Mouse (Mus musculus): Measurements from ENCODE around the gene Ubqln3. TPM values are rescaled to one million over a fixed set of nuclear protein-coding genes. Genes with fewer than 3 reads are reported as not detected.

Ubqln3 gene
- not detected for total RNA-seq (2021)
- long read RNA-seq, experiment 1: 0 reads
- long read RNA-seq, experiment 2: 0 reads

DNA sequence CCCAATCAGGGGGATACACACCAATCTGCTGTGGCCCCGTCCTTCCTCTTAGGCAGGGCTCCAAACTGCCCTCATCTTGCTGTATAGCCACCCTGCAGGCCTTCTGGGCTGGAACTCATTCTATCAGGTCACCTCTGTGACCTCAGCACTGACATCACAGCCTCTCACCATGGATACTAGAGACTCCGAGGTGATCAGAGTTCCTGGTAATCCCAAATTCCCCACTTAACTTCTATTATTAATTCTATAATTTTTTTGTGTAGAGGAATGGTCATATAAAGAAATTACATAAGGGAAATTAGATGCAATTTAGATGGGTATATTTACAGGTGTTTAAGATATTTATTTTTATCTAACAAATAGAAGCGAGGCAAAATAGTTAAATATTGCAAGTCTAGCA is at the start of gene Ubqln3:
Gene Ubqln3 (minus strand): TSS at position 101 of the 400 bp plus-strand sequence.
- DNase-seq: no peak
- intact Hi-C loops (cut with DNase I): no loop called here
- Histone ChIP-seq H3K4me3 (no peak within 1 kb of the TSS), H3K27ac (no peak within 1 kb of the TSS)
- no peak for TF ChIP-seq CTCF (IDR thresholded peaks at IDR 0.05)

DNA sequence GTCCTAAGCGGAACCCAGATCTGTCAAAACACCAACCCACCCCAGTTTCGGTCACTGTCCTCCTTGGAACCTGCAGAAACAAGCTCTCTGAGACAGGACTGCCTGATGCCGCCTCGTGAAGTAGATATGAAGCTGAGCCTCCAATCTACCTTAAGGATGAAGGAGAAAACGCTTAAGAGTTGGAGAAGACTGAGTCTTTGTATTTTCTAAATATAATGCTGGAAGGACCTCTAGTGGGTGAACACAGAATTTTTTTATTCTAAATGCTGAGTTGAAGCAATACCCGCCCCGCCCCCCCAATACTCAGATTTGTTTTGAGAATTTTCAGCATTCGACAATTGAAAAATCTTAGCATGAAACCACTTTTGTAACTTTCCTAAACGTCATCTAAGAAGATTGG is 48.2 kb upstream of the Ubqln3 start:
- no peak for TF ChIP-seq CTCF (IDR thresholded peaks at IDR 0.05)
- intact Hi-C loops (cut with DNase I): no loop called here
- Histone ChIP-seq H3K27ac (no peak overlapping the region), H3K4me3 (no peak overlapping the region)
- no peak for DNase-seq

DNA sequence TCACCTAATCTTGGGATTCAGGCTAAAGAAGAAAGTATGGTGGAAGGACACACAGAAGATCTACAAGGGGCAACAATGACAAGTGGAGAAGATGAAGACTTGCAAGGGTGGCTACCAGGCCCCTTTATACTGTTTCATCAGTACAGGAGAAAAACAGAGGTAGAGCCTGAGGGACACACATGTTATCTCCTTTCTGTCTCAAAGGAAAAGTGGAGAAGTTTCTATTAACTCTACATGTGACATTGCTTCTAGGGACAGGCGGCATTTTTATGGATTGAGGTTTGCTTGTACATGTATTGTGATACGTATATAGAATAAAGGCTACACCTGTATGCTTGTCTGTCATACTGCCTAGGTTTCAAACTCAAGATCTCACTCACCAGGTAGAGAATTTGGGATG is 40.2 kb upstream of the Ubqln3 start, which contains the start of gene Olfr648:
Gene Olfr648 (minus strand): TSS at position 101 of the 400 bp plus-strand sequence.
- no peak within 1 kb of the TSS for H3K4me3 ChIP-seq
- no peak for DNase-seq
- H3K27ac ChIP-seq: no peak within 1 kb of the TSS
- intact Hi-C loops (cut with DNase I): no loop called here
- TF ChIP-seq CTCF (IDR thresholded peaks at IDR 0.05): no peak

DNA sequence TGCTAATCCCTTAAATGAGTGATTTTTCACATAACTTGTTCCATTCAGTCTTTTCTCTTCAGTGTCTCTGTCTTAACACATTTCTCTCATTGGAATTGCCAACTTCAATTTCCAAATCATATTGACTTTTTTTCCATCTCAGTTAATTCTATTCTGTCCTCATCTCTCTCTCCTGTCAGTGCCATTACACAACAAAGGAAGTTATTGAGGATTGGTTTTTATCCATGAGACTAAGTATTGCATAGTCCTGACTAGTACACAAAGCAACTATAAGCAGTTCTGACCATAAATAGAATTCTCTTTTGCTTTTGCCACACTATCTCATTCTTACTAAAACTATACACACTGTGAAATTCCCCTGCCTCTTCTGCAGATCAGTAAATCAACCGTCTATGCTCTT is 36.0 kb upstream of the Ubqln3 start:
- no peak overlapping the region for H3K4me3 ChIP-seq
- no peak for TF ChIP-seq CTCF (IDR thresholded peaks at IDR 0.05)
- no peak overlapping the region for H3K27ac ChIP-seq
- intact Hi-C loops (cut with DNase I): no loop called here
- no peak for DNase-seq

DNA sequence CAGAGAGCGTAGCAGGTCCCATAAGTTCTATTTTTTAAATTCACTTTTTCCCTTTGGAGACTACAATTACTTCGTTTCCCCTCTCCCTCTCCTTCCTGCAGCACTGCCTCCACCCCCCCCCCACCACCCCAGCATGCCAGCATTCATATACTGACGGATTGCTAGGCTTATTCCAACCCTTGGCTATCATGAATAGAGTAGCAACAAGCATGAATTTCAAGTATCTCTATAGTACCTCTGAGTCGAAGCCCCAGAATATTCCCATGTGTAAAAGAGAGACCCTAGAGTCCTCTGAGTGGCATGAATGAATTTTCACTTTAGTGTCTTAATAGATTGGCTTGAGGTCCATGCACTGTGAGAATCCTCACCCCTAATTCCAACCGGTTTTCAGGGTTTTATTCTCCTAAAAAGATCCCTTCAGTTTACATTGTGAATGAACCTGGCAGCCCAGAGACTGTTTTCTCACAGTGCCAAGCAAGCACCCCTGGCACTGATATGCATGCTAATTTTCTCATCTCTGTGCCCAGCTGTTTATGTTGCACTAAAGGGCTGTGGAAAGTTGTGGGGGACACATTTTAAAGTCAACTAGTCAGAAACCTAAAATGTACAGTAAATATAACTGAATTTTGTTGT is 35.5 kb upstream of the Ubqln3 start:
- no peak for DNase-seq
- Histone ChIP-seq H3K4me3 (no peak overlapping the region), H3K27ac (no peak overlapping the region)
- intact Hi-C loops (cut with DNase I): no loop called here
- no peak for TF ChIP-seq CTCF (IDR thresholded peaks at IDR 0.05)

DNA sequence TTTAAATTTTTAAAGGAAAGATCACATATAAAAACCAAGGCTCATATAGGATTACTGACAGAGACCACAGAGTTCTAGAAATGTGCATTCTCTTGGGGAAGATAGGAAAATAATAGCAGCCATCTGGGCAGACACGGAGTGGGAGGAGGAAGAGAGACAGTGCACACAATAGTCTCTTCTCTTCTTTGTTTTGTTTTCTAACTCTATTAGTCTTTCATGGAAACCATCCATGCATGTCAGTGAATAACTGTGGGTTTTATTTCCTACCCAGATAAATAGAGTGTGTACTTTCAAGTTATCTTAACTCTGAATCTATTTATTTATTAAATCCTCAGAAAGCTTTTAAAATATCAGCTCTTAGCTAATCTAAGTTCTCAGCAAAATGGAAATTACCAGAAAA is 32.0 kb upstream of the Ubqln3 start:
- no peak overlapping the region for H3K27ac ChIP-seq
- no peak for TF ChIP-seq CTCF (IDR thresholded peaks at IDR 0.05)

DNA sequence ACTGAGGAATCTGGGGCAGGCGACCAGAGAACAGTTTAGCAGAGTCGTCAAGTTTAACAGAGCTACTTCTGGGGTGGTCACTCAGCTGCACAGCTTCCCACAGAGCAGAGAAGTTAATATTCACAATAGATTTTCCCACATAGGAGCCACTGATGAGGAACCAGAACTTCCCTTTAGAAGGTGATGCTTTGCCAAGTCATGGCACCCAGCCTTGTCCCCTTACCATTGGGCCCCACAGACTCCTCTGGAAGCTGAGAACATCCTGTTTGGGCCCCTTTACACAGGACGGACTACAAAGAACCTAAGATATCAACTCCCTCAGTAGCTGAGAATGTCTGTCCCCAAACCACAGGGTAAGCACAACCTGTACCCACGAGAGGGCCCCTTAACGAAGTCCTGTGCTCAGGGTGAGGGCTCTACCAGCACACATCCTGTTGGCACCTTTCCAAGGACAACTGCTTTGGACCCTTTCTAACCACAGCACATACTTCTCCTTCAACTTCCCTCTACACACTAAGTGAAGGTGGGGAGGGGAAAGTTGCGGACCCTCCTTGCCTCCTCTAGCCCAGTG is 26.6 kb upstream of the Ubqln3 start:
- Histone ChIP-seq H3K4me3 (no peak overlapping the region), H3K27ac (no peak overlapping the region)
- DNase-seq: no peak
- no peak for TF ChIP-seq CTCF (IDR thresholded peaks at IDR 0.05)
- intact Hi-C loops (cut with DNase I): no loop called here

More for the DNA sequence above, 32.0 kb upstream of the Ubqln3 start:
- DNase-seq: no peak
- intact Hi-C loops (cut with DNase I): no loop called here
- H3K4me3 ChIP-seq: no peak overlapping the region

DNA sequence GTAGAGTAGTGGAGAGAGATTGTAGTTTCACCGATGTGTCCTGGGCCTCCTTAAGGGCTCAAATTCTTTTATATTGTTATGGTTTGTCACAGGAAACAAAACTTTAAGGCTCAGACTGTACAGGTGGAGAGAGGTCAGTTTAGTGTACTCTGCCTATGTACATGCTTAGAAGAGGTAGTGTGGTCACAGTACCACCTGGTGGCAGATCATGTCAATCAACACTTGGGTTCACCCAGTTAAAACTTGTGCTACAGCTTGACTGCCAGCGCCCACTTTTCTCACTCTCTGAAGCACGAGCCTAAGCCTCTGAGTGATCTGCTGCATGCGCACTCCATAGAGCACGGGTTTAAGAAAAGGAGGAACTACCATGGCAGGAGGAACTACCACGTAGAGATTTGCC is 24.0 kb upstream of the Ubqln3 start:
- no peak for TF ChIP-seq CTCF (IDR thresholded peaks at IDR 0.05)
- no peak overlapping the region for H3K27ac ChIP-seq
- intact Hi-C loops (cut with DNase I): no loop called here
- no peak for DNase-seq
- no peak overlapping the region for H3K4me3 ChIP-seq

DNA sequence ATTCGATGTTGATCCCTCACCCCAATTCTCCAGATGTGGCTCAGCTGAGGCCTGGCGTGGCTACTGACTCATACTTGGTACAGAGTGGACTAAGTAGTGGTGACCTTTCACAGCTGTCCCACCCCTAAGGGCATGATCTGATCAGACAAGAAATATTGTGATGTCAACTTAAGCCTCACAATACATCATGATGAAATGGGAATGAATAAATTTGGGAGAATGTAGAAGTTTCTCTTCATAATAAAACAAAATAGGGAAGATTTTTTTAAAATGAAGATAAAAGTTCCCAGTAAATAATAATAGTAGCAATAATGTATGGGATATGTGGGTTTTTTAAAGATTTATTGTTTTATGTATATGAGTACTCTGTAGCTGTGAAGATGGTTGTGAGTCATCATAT is 7.4 kb upstream of the Ubqln3 start, which contains the start of gene Ubqlnl:
Gene Ubqlnl (minus strand): TSS at position 101 of the 400 bp plus-strand sequence.
- Histone ChIP-seq H3K4me3 (no peak within 1 kb of the TSS), H3K27ac (no peak within 1 kb of the TSS)
- intact Hi-C loops (cut with DNase I): no loop called here
- DNase-seq: no peak
- no peak for TF ChIP-seq CTCF (IDR thresholded peaks at IDR 0.05)

DNA sequence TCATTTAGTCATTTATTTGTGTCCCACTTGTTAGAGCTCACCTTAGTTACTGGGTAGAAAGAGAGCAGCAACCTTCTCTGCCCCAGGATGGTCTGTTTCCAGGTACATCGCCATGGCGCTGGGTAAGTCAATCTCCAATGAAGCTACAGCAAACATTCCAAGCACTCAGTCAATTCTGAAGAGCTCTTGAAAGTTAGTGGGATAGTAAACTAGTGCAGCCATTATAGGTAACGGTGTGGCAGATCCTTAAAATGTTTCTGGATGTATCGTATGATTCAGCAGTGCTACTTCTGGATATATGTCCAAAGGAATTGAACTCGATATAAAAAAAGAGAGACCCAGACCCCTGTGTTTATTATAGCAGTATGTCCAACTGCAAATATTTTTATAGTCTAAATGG is 5.8 kb downstream of the Ubqln3 start, which contains the start of gene Olfr643:
Gene Olfr643 (minus strand): TSS at position 101 of the 400 bp plus-strand sequence.
- intact Hi-C loops (cut with DNase I): no loop called here
- H3K27ac ChIP-seq: no peak within 1 kb of the TSS
- TF ChIP-seq CTCF (IDR thresholded peaks at IDR 0.05): no peak
- no peak within 1 kb of the TSS for H3K4me3 ChIP-seq
- no peak for DNase-seq

DNA sequence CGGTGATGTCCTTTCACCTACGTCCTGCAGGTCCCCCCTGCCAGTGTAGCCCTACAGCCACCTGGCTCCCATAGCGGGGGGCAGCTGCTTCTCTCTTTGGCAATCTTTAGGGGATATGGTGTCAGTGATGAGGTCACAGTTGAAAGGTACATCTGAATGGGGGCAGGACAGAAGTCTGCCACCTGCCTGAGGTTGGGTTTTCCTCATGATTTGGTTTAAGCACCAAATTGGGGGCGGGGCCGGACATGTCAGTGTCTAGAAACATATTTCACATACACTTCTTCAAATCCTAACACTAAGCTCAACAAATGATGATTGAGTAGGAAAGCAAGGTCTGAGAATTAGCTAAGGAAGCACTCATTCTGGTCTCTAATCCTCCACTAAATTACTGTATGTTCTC is 13.4 kb downstream of the Ubqln3 start, which contains the start of gene Ubqln5:
Gene Ubqln5 (minus strand): TSS at position 101 of the 400 bp plus-strand sequence.
- no peak for TF ChIP-seq CTCF (IDR thresholded peaks at IDR 0.05)
- no peak for DNase-seq
- H3K27ac ChIP-seq: no peak within 1 kb of the TSS
- intact Hi-C loops (cut with DNase I): no loop called here
- H3K4me3 ChIP-seq: no peak within 1 kb of the TSS

DNA sequence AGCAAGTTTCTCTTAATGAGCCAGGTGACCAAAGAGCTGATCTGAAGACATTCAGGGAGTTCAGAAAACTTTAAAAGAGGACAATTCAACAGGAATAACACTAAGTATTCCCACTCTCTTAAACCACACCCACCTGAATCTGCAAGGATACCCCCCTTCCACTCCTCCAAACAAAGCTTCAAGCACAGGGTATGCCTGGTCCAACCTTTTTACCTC is 38.4 kb downstream of the Ubqln3 start, which contains the start of gene Olfr646:
Gene Olfr646 (plus strand): TSS at position 117 of the 216 bp plus-strand sequence.
- no peak within 1 kb of the TSS for H3K4me3 ChIP-seq
- H3K27ac ChIP-seq: no peak within 1 kb of the TSS
- no peak for DNase-seq
- no peak for TF ChIP-seq CTCF (IDR thresholded peaks at IDR 0.05)
- intact Hi-C loops (cut with DNase I): no loop called here

DNA sequence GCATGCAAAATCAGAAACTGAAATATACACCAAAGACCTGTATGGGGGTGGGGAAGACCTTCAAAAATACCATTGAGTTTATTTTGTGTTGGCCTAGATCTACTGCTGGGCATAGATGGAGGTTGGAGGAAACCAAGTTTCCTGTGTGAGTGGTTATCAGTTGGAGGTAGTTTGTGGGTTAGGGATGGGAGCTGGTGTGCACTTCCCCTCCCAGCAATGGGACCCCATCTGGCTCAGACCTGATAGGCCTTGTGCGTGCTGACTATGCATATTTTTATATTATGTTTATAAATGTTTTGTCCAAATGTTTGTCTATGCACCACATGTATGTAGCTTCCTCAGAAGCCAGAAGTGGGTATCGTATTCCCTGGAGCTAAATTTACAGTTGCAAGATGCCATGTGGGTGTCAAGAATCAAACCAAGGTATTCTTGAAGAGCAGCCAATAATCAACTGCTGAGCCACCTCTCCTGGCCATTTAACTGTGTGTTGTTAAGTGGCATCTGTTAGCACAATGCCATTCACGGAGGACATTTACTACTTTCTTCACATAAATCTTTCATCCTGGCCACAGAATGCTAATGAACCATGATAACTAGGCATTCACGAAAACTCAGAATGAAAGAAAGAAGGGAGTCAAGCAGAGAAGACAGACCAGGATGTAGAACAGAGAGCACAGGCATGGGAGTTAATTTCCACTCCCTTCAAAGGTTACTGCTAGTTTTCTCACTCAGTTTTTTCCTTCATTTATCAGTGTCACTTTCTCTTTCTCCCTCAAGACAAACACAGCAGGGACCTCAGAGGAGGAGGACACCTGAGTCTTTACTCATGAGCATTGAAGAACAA is 38.9 kb downstream of the Ubqln3 start:
- intact Hi-C loops (cut with DNase I): no loop called here
- Histone ChIP-seq H3K4me3 (no peak overlapping the region), H3K27ac (no peak overlapping the region)
- no peak for TF ChIP-seq CTCF (IDR thresholded peaks at IDR 0.05)
- DNase-seq: no peak

Other genes with a start within 250 kb of the Ubqln3 start
- gene Olfr64, start 248.8 kb downstream of the Ubqln3 start, total RNA-seq (2021): not detected
- gene Olfr65, start 239.8 kb downstream of the Ubqln3 start, total RNA-seq (2021): not detected
- gene Olfr631, start 214.5 kb downstream of the Ubqln3 start, total RNA-seq (2021): not detected
- gene Olfr632, start 208.9 kb downstream of the Ubqln3 start, total RNA-seq (2021): not detected
- not detected for gene Olfr633, start 198.8 kb downstream of the Ubqln3 start, total RNA-seq (2021)
- gene Olfr635, start 172.1 kb downstream of the Ubqln3 start, total RNA-seq (2021): not detected
- not detected for gene Olfr638, start 144.5 kb downstream of the Ubqln3 start, total RNA-seq (2021)
- gene Olfr639, start 126.0 kb downstream of the Ubqln3 start, total RNA-seq (2021): under 1 TPM in 1 of 2 experiments, not detected in 1; 0.03 TPM
- not detected for gene Olfr640, start 117.7 kb downstream of the Ubqln3 start, total RNA-seq (2021)
- gene Olfr641, start 107.8 kb downstream of the Ubqln3 start, total RNA-seq (2021): not detected
- gene Olfr642, start 90.6 kb downstream of the Ubqln3 start, total RNA-seq (2021): not detected
- gene 4930516K23Rik, start 81.8 kb downstream of the Ubqln3 start, total RNA-seq (2021): not detected
- gene Olfr644, start 71.4 kb downstream of the Ubqln3 start, total RNA-seq (2021): not detected
- gene Olfr645, start 57.8 kb downstream of the Ubqln3 start, total RNA-seq (2021): not detected
- not detected for gene Olfr646, start 38.4 kb downstream of the Ubqln3 start, total RNA-seq (2021)
- gene Ubqln5, start 13.5 kb downstream of the Ubqln3 start, total RNA-seq (2021): not detected
- not detected for gene Olfr643, start 5.9 kb downstream of the Ubqln3 start, total RNA-seq (2021)
- not detected for gene Ubqlnl, start 7.3 kb upstream of the Ubqln3 start, total RNA-seq (2021)
- not detected for gene Olfm5, start 21.6 kb upstream of the Ubqln3 start, total RNA-seq (2021)
- not detected for gene Olfr648, start 40.1 kb upstream of the Ubqln3 start, total RNA-seq (2021)
- gene Olfr649, start 52.7 kb upstream of the Ubqln3 start, total RNA-seq (2021): not detected
- gene Trim6, start 75.5 kb upstream of the Ubqln3 start, total RNA-seq (2021): under 1 TPM in 1 of 2 experiments, not detected in 1; 0.25 TPM
- 1 to 10 TPM; 1.0 to 1.3 TPM for gene Trim34a, start 101.2 kb upstream of the Ubqln3 start, total RNA-seq (2021)
- under 1 TPM; 0.66 to 0.75 TPM for gene Trim5, start 144.8 kb upstream of the Ubqln3 start, total RNA-seq (2021)
- gene Trim12a, start 172.2 kb upstream of the Ubqln3 start, total RNA-seq (2021): 1 to 10 TPM; 2.2 to 3.4 TPM
- gene Trim34b, start 186.2 kb upstream of the Ubqln3 start, total RNA-seq (2021): not detected
- 1 to 10 TPM; 2.1 to 2.5 TPM for gene Trim12c, start 210.1 kb upstream of the Ubqln3 start, total RNA-seq (2021)
- gene Trim30b, start 226.6 kb upstream of the Ubqln3 start, total RNA-seq (2021): not detected